ENCODE assay signal across 20 mouse cellular contexts in the genomic region with DNA sequence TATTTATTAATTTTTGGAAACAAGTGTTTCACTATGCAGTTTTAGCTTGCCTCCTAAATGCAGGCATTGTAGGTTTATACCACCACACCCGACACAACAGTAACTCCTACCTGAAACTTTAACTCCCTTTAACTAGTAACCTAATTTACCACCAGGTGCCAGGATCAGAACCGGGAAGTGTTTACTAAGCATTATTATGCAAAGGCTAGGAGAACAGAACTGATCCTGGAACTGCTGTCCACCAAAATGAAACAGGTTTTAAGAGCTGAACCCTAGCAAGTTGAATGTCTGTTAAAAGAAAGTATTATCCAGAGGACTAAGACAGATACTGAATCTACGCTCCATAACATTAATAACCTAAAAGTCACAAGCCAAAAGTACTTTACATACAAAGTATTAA.
"Had no signal": no experiment of that assay in that cellular context is flagged by ENCODE, and none has a peak within 500 bp of the region (broad histone marks: within the 10 kb centered on the region; RNA-seq: fewer than 3 reads in every experiment).

No protein-coding gene starts in this region.

- H3K9me3 ChIP-seq: limb, embryonic 10.5 days; limb, embryonic 13.5 days; liver, embryonic 13.5 days; megakaryocyte, embryonic 14.5 days; midbrain, embryonic 10.5 days; midbrain, embryonic 13.5 days; neural tube, embryonic 13.5 days; stomach, embryonic 15.5 days had no signal

- H3K4me2 ChIP-seq: limb, embryonic 13.5 days; liver, embryonic 13.5 days; lung, embryonic 14.5 days; midbrain, embryonic 13.5 days; neural tube, embryonic 13.5 days; stomach, embryonic 15.5 days had no signal

- ATAC-seq: intestine, postnatal 0 days; lung, postnatal 0 days; midbrain, embryonic 13.5 days; midbrain, embryonic 16.5 days had no signal

- H3K27ac ChIP-seq: kidney, postnatal 0 days; limb, embryonic 10.5 days; limb, embryonic 13.5 days; liver, embryonic 13.5 days; midbrain, embryonic 10.5 days; midbrain, embryonic 13.5 days; neural tube, embryonic 13.5 days; stomach, embryonic 15.5 days had no signal

- H3K27me3 ChIP-seq: limb, embryonic 13.5 days; liver, embryonic 13.5 days; megakaryocyte, embryonic 14.5 days; midbrain, embryonic 13.5 days; neural tube, embryonic 13.5 days; stomach, embryonic 15.5 days had no signal

- H3K4me3 ChIP-seq: limb, embryonic 10.5 days; limb, embryonic 13.5 days; liver, embryonic 13.5 days; megakaryocyte, embryonic 14.5 days; midbrain, embryonic 10.5 days; midbrain, embryonic 13.5 days; myocyte; neural tube, embryonic 13.5 days; stomach, embryonic 15.5 days had no signal

- DNase-seq: kidney, postnatal 25 days; liver; liver, embryonic 13.5 days; lung, embryonic 14.5 days; lung, postnatal 36 days; right cerebral cortex, postnatal 25 days; spleen, adult 18-20 months; thymus, postnatal 25 days had no signal

- H3K36me3 ChIP-seq: limb, embryonic 10.5 days; limb, embryonic 13.5 days; liver, embryonic 13.5 days; midbrain, embryonic 10.5 days; midbrain, embryonic 13.5 days; neural tube, embryonic 13.5 days; stomach, embryonic 15.5 days had no signal

- H3K9ac ChIP-seq: limb, embryonic 13.5 days; liver, embryonic 13.5 days; lung, embryonic 14.5 days; midbrain, embryonic 13.5 days; neural tube, embryonic 13.5 days; stomach, embryonic 15.5 days had no signal

- H3K4me1 ChIP-seq: midbrain, embryonic 10.5 days had no signal
